Mouse (Mus musculus) erythroblast, embryonic 14.5 days (primary cell): ENCODE data around the gene Sox6.

Experiments
- GATA1 ChIP-seq: IDR thresholded peaks from 2 replicates; pipeline ENCODE4 v1.6.1; 2012; ENCODE audit warnings: low read length, inconsistent platforms, mixed read lengths
- TAL1 ChIP-seq: IDR thresholded peaks from 3 replicates; pipeline ENCODE4 v1.6.1; 2012; ENCODE audit warnings: low read length, inconsistent platforms, mixed read lengths

DNA sequence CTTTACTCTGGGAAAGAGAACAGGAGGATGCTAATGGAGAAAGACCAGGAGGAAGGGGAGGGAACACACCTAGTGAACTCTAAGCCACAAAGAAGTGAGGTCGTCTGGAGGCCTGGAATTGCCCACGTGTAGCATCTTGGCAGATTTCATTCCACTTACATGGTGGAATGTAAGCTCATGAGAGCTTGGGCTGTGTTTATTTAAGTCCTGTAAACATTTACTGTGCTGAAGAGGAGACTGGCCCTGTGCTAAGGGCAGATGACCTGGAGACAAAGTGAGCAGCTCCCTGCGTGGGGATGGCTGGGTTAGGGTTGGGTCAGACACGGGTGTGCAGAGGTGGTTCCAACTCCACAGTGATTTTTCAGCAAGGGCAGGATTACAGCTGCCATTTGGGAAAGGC, 576.3 kb downstream of the Sox6 start:
- no peak for TF ChIP-seq TAL1
- no peak for TF ChIP-seq GATA1
